ENCODE assay signal across 13 mouse cellular contexts in the genomic region with DNA sequence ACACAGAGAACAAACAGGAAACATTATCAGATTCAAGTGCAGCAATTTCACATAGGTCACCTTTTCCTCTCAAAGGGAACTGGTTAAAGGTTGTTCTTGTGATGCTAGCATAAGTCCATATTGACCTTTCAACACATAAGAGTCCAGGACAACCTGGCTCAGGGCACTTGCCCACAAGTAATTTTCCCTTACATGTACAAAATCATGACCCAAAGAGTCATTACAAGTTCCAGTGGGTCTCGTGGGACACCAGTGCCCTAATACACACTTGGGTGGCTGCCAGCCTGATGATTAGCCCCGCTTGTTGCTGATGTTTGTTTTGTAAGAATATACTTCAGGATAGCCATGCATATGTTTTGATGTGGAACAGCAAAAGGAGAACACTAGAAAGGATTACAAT.
DNase-seq lines count a peak whose midpoint lies in the region; ATAC-seq and TF ChIP-seq lines count a peak whose summit lies in the region.
"Had no signal": no experiment of that assay in that cellular context is flagged by ENCODE, and none has a peak within 500 bp of the region (broad histone marks: within the 10 kb centered on the region; RNA-seq: fewer than 3 reads in every experiment).

No protein-coding gene starts in this region.

- TF ChIP-seq EP300 in heart, postnatal 0 days (IDR thresholded peaks at IDR 0.05; ENCODE audit: low read depth) = no peak

- H3K4me2 ChIP-seq in heart, postnatal 0 days (ENCODE audit: low read depth, low read length) = no peak overlapping the region
- H3K4me2 ChIP-seq in heart, embryonic 12.5 days = no peak overlapping the region
- H3K4me2 ChIP-seq: embryonic facial prominence, embryonic 13.5 days; neural tube, embryonic 15.5 days had no signal

- ATAC-seq in heart, postnatal 0 days (ENCODE audit: insufficient read depth, low read depth) = peak; percentile 24; the same call in 1 of the 2 replicates
- ATAC-seq in heart, embryonic 12.5 days (ENCODE audit: insufficient number of reproducible peaks, low FRiP score) = no peak
- ATAC-seq: hindbrain, postnatal 0 days had no signal

- H3K27ac ChIP-seq in heart, postnatal 0 days (ENCODE audit: low read depth) = no peak overlapping the region
- no peak overlapping the region for H3K27ac ChIP-seq in heart, embryonic 12.5 days (ENCODE audit: poor library complexity, severe bottlenecking)
- H3K27ac ChIP-seq: embryonic facial prominence, embryonic 13.5 days; hindbrain, postnatal 0 days; neural tube, embryonic 15.5 days had no signal

- no peak overlapping the region for H3K4me3 ChIP-seq in heart, postnatal 0 days (ENCODE audit: low read depth, low read length)
- H3K4me3 ChIP-seq in heart, embryonic 12.5 days = no peak overlapping the region
- H3K4me3 ChIP-seq: embryonic facial prominence, embryonic 13.5 days; neural tube, embryonic 15.5 days had no signal

- no peak overlapping the region for H3K9ac ChIP-seq in heart, postnatal 0 days (replicated peaks; ENCODE audit: low read depth, low read length)
- H3K9ac ChIP-seq in heart, embryonic 12.5 days = no peak overlapping the region
- H3K9ac ChIP-seq: embryonic facial prominence, embryonic 13.5 days; neural tube, embryonic 15.5 days had no signal

- DNase-seq in heart, postnatal 0 days (ENCODE audit: low spot score) = no peak
- peak; percentile 29 for DNase-seq in 3T3-L1 (ENCODE audit: low read depth, low spot score)
- peak; percentile 65 for DNase-seq in adrenal gland, postnatal 14 days
- DNase-seq in kidney, adult 9 months = peak; percentile 28
- DNase-seq in layer of hippocampus, postnatal 25 days (ENCODE audit: extremely low spot score in 1 of 2, low spot score in 1 of 2) = no peak
- no peak for DNase-seq in B cell, adult 2 months
- DNase-seq: right cerebral cortex, adult 18-20 months; thymus, postnatal 36 days had no signal

- WGBS in heart, postnatal 0 days = 13% methylated on average over 2 of the region's 2 CpGs
- WGBS in heart, embryonic 12.5 days = 48% methylated on average over 2 of the region's 2 CpGs

- no peaks in the 10 kb centered on the region for H3K9me3 ChIP-seq in heart, postnatal 0 days (replicated peaks; ENCODE audit: control insufficient read depth, low read length)
- H3K9me3 ChIP-seq in heart, embryonic 12.5 days (replicated peaks) = no peaks in the 10 kb centered on the region
- H3K9me3 ChIP-seq: embryonic facial prominence, embryonic 13.5 days; neural tube, embryonic 15.5 days had no signal

- H3K27me3 ChIP-seq in heart, postnatal 0 days (ENCODE audit: control insufficient read depth, insufficient read depth, low read length) = no peaks in the 10 kb centered on the region
- H3K27me3 ChIP-seq in heart, embryonic 12.5 days (replicated peaks) = no peaks in the 10 kb centered on the region
- H3K27me3 ChIP-seq: CH12.LX; embryonic facial prominence, embryonic 13.5 days; neural tube, embryonic 15.5 days had no signal

- H3K36me3 ChIP-seq in heart, postnatal 0 days (replicated peaks; ENCODE audit: control insufficient read depth, insufficient read depth, low read length) = no peaks in the 10 kb centered on the region
- H3K36me3 ChIP-seq in heart, embryonic 12.5 days = no peaks in the 10 kb centered on the region
- H3K36me3 ChIP-seq: embryonic facial prominence, embryonic 13.5 days; neural tube, embryonic 15.5 days had no signal

- TF ChIP-seq CTCF in heart, postnatal 0 days (IDR thresholded peaks at IDR 0.05; ENCODE audit: low read depth) = no peak

- peaks cover 10% of the 10 kb centered on the region; the same call in 1 of the 2 replicates for H3K4me1 ChIP-seq in heart, postnatal 0 days (ENCODE audit: control insufficient read depth, insufficient read depth)
- H3K4me1 ChIP-seq in heart, embryonic 12.5 days (replicated peaks) = no peaks in the 10 kb centered on the region; the same call in 1 of the 2 replicates

Comparison
In these comparisons a context has a peak if more than half of its experiments do, and no peak if none do; other contexts are left out.
1. DNase-seq: peak in 3T3-L1 (single experiment), adrenal gland, postnatal 14 days (single experiment) and kidney, adult 9 months (single experiment); none in heart, postnatal 0 days (single experiment), layer of hippocampus, postnatal 25 days (0 of 2) and B cell, adult 2 months (0 of 2).